Mouse (Mus musculus) intestine, postnatal 0 days (tissue): ENCODE measurements around the gene Oas1h. TPM values are rescaled to one million over a fixed set of nuclear protein-coding genes. Genes with fewer than 3 reads are reported as not detected.
"Not testable (repeated sequence)": the region's sequence is repeated elsewhere in the genome, so short reads cannot be mapped to it uniquely, and the experiment has no call there.

Source experiments
- ATAC-seq: fragments of 200-750 bp; cut with Nextera tagmentation; 2 replicates; pipeline ENCODE4 v1.8.0; 2017; ENCODE audit warnings: mild to moderate bottlenecking, moderate TSS enrichment, moderate library complexity
- H3K27ac ChIP-seq: fragments of 300-500 bp; sonication (generic); 2 replicates; pipeline ENCODE4 v1.5.1; 2014; ENCODE audit warnings: mild to moderate bottlenecking, low read depth, low read length, moderate library complexity
- H3K27me3 ChIP-seq: fragments of 300-500 bp; sonication (generic); replicated peaks from 2 replicates; pipeline ENCODE4 v1.6.1; 2014; ENCODE audit warnings: low read length, mixed read lengths; ENCODE audit not compliant: control insufficient read depth, insufficient read depth
- H3K36me3 ChIP-seq: fragments of 300-500 bp; sonication (generic); 2 replicates; pipeline ENCODE4 v1.6.1; 2014; ENCODE audit warnings: mild to moderate bottlenecking, moderate library complexity; ENCODE audit not compliant: control insufficient read depth, insufficient read depth
- H3K4me1 ChIP-seq: fragments of 300-500 bp; sonication (generic); replicated peaks from 2 replicates; pipeline ENCODE4 v1.6.1; 2014; ENCODE audit warnings: antibody characterized with exemption, low read length, mixed read lengths; ENCODE audit not compliant: control insufficient read depth, insufficient read depth
- H3K4me2 ChIP-seq: fragments of 300-500 bp; sonication (generic); replicated peaks from 2 replicates; pipeline ENCODE4 v1.6.1; 2014; ENCODE audit warnings: low read depth, mild to moderate bottlenecking, moderate library complexity
- H3K4me3 ChIP-seq: fragments of 300-500 bp; sonication (generic); 2 replicates; pipeline ENCODE4 v1.5.1; 2014; ENCODE audit warnings: low read depth, low read length
- H3K9ac ChIP-seq: fragments of 300-500 bp; sonication (generic); 2 replicates; pipeline ENCODE4 v1.6.1; 2014; ENCODE audit warnings: mild to moderate bottlenecking, low read depth, low read length
- H3K9me3 ChIP-seq: fragments of 300-500 bp; sonication (generic); 2 replicates; pipeline ENCODE4 v1.6.1; 2016; ENCODE audit warnings: mixed run types; ENCODE audit not compliant: control insufficient read depth
- CTCF ChIP-seq: sonication (generic); IDR thresholded peaks from 2 replicates; pipeline ENCODE4 v1.5.1; 2016; ENCODE audit warnings: low read depth, mild to moderate bottlenecking, control low read depth, antibody characterized with exemption, moderate library complexity
- WGBS: fragments of 180-500 bp; shearing (Covaris S2); extraction: QIAGEN DNeasy Blood & Tissue Kit; methylation state at CpG from one replicate; pipeline ENCODE4 v1.1.7; 2014; 5-methylcytosine and 5-hydroxymethylcytosine counted together
- polyA plus RNA-seq: library from polyadenylated mRNA; unstranded; fragments of >200 nt; fragmentation: Nextera tagmentation; extraction: Ambion mirVana; gene quantifications from 2 replicates; pipeline ENCODE4 v1.2.1, GENCODE M21; 2015

Gene Oas1h
- polyA plus RNA-seq, 1 experiment from 2014 or later = not detected

- 72% methylated on average over 2 of the region's 2 CpGs for WGBS
- H3K27ac ChIP-seq = no peak overlapping the region
- H3K4me2 ChIP-seq = no peak overlapping the region
- no peak overlapping the region for H3K4me3 ChIP-seq
- H3K9ac ChIP-seq = no peak overlapping the region
- H3K9me3 ChIP-seq = no peaks in the 10 kb centered on the region
- H3K36me3 ChIP-seq = no peaks in the 10 kb centered on the region
- no peaks in the 10 kb centered on the region for H3K27me3 ChIP-seq
- TF ChIP-seq CTCF = no peak
- no peaks in the 10 kb centered on the region for H3K4me1 ChIP-seq
- ATAC-seq = no peak
Measured at GRCm38 (mm10) chr5:120892243-120892660, 31.0 kb downstream of the Oas1h start.

GRCm38 (mm10) chr5:120893866-120894265, 32.6 kb downstream of the Oas1h start:
- not testable (repeated sequence) for H3K4me3 ChIP-seq, H3K27ac ChIP-seq, H3K9me3 ChIP-seq, H3K4me1 ChIP-seq, H3K27me3 ChIP-seq, H3K9ac ChIP-seq, H3K36me3 ChIP-seq, ATAC-seq, H3K4me2 ChIP-seq
- WGBS = 92% methylated on average over 4 of the region's 4 CpGs

GRCm38 (mm10) chr5:120894692-120895091, 33.5 kb downstream of the Oas1h start:
- not testable (repeated sequence) for H3K4me2 ChIP-seq, H3K9ac ChIP-seq, H3K4me1 ChIP-seq, H3K9me3 ChIP-seq, H3K27ac ChIP-seq, ATAC-seq, H3K27me3 ChIP-seq, H3K4me3 ChIP-seq, H3K36me3 ChIP-seq
- 83% methylated on average over 2 of the region's 2 CpGs for WGBS

GRCm38 (mm10) chr5:120895231-120895900, 34.1 kb downstream of the Oas1h start:
- Histone ChIP-seq H3K4me2 (no peak overlapping the region), H3K4me3 (no peak overlapping the region), H3K36me3 (no peaks in the 10 kb centered on the region), H3K9me3 (no peaks in the 10 kb centered on the region), H3K9ac (no peak overlapping the region), H3K27me3 (no peaks in the 10 kb centered on the region), H3K4me1 (no peaks in the 10 kb centered on the region), H3K27ac (no peak overlapping the region)
- ATAC-seq = no peak
- 85% methylated on average over 11 of the region's 11 CpGs for WGBS
- TF ChIP-seq CTCF = no peak

- TF ChIP-seq CTCF = no peak
- H3K4me3 ChIP-seq = no peak overlapping the region
- H3K9ac ChIP-seq = no peak overlapping the region
- WGBS = 89% methylated on average over 6 of the region's 6 CpGs
- H3K4me1 ChIP-seq = no peaks in the 10 kb centered on the region
- H3K27me3 ChIP-seq = no peaks in the 10 kb centered on the region
- peaks cover 4% of the 10 kb centered on the region; the same call in 1 of the 2 replicates for H3K36me3 ChIP-seq
- ATAC-seq = no peak
- H3K4me2 ChIP-seq = no peak overlapping the region
- no peaks in the 10 kb centered on the region for H3K9me3 ChIP-seq
- H3K27ac ChIP-seq = no peak overlapping the region
Measured at GRCm38 (mm10) chr5:120898307-120898706, 37.1 kb downstream of the Oas1h start.

- TF ChIP-seq CTCF = no peak
- no peaks in the 10 kb centered on the region for H3K27me3 ChIP-seq
- no peak overlapping the region for H3K27ac ChIP-seq
- no peak overlapping the region for H3K4me3 ChIP-seq
- no peaks in the 10 kb centered on the region for H3K4me1 ChIP-seq
- H3K9me3 ChIP-seq = no peaks in the 10 kb centered on the region
- no peak overlapping the region for H3K9ac ChIP-seq
- H3K4me2 ChIP-seq = no peak overlapping the region
- ATAC-seq = no peak
- H3K36me3 ChIP-seq = peaks cover 4% of the 10 kb centered on the region; the same call in 1 of the 2 replicates
Measured at GRCm38 (mm10) chr5:120898726-120899125, 37.5 kb downstream of the Oas1h start.

- Histone ChIP-seq H3K36me3 (peaks cover 4% of the 10 kb centered on the region; the same call in 1 of the 2 replicates), H3K9ac (no peak overlapping the region), H3K27ac (no peak overlapping the region), H3K4me1 (no peaks in the 10 kb centered on the region), H3K9me3 (no peaks in the 10 kb centered on the region), H3K4me2 (no peak overlapping the region), H3K27me3 (no peaks in the 10 kb centered on the region), H3K4me3 (no peak overlapping the region)
- TF ChIP-seq CTCF = no peak
- WGBS = 59% methylated on average over 1 of the region's 1 CpGs
- ATAC-seq = no peak
Measured at GRCm38 (mm10) chr5:120900666-120901065, 39.4 kb downstream of the Oas1h start.
